Mouse (Mus musculus) adrenal gland, adult 18-20 months (tissue): ENCODE measurements around the gene Gimap4. TPM values are rescaled to one million over a fixed set of nuclear protein-coding genes. Genes with fewer than 3 reads are reported as not detected.

Source experiments
- DNase-seq, 2 experiments: peaks; one replicate each; pipeline ENCODE4 v3.0.0; 2021 to 2022; ENCODE audit warnings: low spot score in 2 of 2
- long read RNA-seq, 2 experiments: library from polyadenylated mRNA; stranded (forward); transcript quantifications; one replicate each; pipeline ENCODE4 v2.0.0; 2021
- total RNA-seq, 2 experiments: library from RNA; stranded (reverse); gene quantifications; 1 replicate in 1 of 2; 2 replicates in 1 of 2; pipeline ENCODE4 v1.2.3; 2021

The Gimap4 gene
- total RNA-seq, result 10 to 100 TPM; 34.4 to 46.7 TPM
- long read RNA-seq, experiment 1, transcript Gimap4-202 (3 exons, 1,804 nt), result major isoform, 12 of 14 reads
- long read RNA-seq, experiment 1, partial matches to known transcripts, result 0 of 14 reads
- long read RNA-seq, experiment 1, other reads (novel, unspliced or antisense), result 1 of 14 reads
- long read RNA-seq, experiment 2, transcript Gimap4-202 (3 exons, 1,804 nt), result major isoform, 17 of 22 reads
- long read RNA-seq, experiment 2, partial matches to known transcripts, result 0 of 22 reads
- long read RNA-seq, experiment 2, other reads (novel, unspliced or antisense), result 4 of 22 reads

DNA sequence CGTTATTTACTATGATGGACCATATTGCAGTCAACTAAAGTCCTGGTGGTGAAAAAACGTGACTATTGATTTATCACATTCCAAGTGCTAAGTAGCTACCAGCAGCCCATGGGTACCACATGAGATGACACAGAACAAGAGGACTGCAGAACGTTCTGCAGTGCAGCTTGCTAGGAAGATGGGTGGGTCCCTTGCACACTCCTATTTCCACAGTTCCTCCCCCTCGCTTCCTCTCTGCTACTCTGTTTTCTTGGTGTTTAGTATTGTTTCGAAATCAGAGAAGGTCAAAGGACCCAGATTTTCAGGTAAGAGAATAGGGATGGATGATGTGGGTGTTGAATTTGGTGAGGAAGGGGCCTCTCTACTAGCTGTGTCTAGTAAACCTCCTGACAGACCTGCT, at the start of gene Gimap4:
Gene Gimap4, plus strand, starts transcription at position 231 of the 400 bp plus-strand sequence.
- DNase-seq, result no peak

DNA sequence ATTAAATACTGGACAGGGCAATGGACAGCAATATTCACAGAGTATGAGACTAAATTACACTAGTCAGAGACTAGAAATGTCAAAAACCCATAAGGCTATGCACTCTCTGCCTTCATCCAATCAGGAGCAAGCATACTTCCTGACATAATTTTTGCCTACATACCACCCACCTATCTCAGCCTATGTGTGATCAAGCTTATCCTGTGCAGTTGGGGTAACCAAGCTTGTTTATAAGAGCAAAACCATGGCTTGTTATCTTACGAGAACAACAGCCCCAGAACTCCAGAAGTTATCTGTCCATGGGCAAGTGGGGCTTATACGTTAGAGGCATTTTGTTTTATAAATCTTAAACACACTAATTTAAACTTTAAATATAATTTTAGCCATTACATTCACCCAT, 49.2 kb upstream of the Gimap4 start:
- no peak for DNase-seq

DNA sequence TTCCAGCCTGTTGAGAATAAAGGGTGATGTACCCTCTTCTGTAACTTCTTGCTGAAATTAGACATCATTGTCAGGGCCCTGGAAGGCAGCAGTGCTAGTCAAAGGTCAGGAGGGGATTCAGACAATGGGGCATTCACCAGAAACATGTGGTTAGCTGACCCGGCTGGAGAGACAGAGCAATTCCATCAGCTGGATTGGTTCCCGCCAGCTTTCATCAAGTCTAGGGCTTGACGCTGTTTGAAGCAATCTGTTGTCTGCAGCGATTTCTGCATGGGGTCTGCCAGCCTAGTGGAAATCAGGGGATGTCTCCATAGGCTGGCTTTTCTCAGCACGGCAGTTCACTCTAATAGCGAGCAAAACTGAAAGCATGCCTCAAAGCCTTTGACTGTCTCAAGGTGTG, 47.8 kb upstream of the Gimap4 start:
- DNase-seq, result no peak

DNA sequence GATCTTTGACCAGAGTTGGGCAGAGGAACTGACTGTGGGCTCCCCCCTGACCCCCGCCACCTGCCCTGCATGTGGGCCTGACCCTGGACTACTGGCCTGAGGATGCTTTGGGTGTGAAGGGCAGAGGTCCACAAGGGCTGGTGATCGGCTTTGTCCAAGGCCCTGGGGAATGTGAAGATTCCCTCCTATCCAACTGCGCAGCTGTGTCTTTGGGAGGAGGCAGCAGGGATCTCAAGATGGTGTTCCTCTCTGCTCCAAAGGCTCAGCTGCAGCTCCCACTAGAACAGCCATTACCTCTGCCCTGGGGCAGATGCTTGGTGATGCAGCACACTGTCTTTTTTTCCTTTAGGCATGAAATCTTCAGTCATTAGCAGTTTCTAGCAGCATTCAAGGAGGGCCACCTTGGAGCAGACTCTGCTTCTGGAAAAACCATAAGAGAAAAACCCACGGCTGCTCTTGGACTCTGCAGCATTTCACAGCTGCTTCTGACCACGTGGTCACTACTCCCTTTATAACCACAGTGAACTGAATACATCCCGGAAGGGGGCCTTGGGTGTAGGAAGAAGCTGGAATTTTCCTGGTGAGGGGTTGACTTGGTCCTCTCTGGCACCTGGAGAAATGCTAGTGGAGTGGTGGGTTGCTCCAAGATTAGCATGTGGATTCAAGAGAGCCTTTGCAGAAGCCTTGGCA, 46.4 kb upstream of the Gimap4 start:
- DNase-seq, result no peak

DNA sequence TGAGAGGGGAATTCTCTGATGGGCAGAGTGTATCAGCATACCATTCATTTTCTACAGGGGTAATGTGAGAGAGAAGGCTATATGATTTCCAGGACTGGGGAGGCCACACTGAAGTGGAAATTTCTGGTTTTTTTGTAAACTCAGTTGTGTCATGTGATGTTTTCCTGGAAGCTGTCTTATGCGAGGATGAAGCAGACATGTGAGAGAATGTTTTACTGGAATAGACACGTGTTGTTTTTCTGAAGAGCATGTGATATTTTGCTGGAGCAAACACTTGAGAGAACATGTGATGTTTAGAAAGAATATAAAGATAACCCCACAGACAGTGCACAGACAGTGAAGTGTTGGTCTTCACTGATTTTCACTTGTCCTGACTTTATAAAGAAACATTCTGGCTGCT, 45.8 kb upstream of the Gimap4 start:
- DNase-seq, result no peak

DNA sequence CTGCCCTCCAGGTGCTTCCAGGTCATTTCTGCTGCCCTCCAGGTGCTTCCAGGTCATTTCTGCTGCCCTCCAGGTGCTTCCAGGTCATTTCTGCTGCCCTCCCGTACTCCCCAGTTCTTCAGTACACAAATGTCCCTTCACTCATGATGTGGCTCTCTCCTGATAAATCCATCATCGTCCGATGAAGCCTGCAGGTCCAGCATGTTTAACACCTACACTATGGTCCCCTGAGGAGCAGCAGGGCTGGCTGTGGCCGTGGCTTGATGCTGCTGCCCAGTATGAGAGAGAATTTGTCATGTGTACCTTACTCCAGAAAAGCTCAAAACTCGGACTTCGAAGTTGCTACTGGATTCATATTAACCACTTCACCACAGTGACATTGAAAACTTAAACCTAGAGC, 43.0 kb upstream of the Gimap4 start:
- no peak for DNase-seq

DNA sequence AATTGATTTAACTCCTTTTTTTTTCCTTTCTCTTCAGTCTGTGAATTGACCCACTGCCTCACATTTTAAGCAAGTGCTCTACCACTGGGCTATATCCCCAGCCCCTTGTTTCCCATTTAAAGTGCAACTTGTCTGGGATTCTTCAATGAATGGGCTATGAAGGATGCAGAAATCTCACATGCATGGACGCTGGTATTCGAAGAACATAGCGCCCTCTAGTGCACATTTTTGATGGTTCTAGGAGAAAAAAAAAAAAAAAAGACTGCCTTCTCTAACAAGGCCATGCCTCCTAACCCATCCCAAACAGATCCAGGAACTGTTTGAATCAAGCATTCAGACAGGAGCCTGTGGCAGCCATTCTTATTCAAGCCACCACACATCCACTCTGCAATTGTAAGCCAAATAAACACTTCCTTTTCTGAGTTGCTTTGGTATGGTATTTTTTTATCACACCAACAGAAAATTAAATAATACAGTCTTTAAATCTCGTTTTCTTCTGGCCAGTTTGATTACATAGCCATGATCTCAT, 41.5 kb upstream of the Gimap4 start:
- DNase-seq, result no peak

DNA sequence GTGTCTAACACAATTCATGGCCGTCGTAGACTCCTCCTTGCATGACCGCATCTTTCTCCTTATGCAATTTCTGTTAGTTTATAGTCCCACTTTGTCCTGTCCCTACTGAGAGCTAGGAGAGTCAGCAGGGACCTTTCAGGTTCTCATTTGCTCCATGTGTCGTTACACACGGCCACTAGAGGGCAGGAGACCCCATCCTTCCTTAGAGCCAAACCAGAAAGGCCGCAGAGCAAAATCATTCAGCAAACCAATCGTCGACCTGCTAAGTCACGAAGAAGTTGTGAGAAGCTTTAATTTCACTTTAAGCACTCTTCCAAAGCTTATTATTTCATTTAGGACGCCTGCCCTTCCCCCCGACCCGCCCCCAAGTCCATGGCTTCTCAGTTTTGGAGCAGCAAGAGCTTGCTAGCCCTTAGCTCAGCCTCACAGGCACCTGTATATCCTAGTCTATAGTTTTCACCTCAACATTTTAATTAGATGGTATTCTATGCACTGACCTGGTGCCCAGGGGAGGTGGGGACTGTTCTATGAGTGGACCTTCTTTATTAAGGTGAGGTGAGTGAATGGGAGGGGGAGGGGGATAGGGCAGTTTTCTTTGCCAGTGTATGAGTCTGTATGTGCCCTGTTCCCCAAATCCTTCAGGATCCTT, 38.6 kb upstream of the Gimap4 start:
- DNase-seq, result peak; percentile 65 to 68

DNA sequence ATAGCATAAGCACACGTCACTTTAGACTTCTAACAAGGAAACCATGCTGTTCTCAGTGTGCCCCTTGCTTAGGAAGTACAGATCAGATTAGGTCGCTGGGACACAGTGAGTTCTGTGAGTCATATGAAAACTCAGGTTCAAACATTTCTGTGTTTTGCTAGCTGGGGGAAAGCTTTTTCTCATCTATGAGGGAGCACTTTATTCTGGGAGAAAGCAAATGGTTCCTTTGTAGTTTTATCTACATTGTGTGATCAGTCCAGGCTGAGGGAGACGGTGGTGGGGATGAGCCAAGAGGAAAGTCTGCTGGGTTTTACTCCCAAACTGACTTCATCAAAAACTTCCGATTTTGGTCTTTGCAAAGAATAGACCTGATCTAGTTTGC, 38.0 kb upstream of the Gimap4 start:
- DNase-seq, result no peak

DNA sequence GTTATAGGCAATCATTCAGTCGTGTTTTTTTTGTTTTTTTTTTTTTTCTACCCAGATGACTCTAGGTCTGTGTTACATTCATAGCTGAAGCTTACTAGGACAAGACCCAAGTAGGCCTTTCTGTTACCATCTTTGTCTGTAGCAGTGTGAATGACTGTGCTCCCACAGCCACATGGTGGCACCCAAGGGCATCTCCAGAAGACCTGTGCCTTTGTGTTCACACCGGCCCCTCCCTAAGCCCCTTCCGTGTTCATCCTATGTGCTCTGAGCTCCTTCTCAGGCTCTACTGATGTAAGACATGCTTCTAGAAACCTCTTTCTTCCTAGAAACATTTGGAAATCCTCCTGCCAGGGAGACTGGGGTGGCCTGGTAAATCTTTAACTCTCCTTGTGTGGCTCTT, 37.4 kb upstream of the Gimap4 start, which contains the start of gene Gimap8:
Gene Gimap8, plus strand, starts transcription at position 240 of the 400 bp plus-strand sequence.
- peak in 1 of 2 experiments; percentile 47 for DNase-seq

DNA sequence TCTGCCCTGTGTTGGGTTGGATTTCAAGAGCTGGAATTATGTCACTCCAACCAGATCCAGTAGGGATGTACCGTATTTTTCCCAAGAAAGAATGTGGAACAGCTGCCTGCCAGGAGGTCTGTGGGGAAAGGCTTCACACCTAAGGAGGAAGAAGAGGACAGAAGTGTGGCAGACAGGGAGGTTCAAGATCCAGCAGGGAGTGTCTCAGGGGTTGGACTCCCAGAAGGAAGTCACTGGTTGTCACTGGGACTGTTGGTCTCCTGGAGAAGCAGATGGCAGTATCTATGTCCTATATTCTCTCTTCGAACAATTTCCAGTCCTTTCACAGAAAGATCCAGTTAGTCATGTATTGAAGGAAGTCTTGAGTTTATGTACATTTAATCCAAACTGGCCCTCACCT, 36.7 kb upstream of the Gimap4 start:
- no peak for DNase-seq

DNA sequence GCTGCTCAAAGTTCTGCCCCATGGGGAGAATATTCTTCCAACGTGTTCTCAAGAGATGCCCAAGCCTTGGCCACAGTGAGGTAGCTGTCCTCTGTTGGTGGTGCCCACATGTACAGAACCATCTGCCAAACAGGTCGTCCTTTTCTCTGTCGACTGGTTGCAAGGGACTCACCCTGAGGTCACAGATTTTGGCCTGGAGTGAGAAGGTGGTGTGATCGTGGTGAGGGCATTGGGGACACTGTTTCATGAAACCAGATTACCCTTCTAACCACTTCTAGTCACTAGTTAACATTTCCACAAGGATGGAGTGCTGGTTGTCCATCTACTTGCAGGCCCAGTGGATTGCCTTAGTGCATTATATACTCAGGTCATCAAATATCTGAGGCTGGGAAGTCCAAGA, 35.6 kb upstream of the Gimap4 start:
- no peak for DNase-seq

DNA sequence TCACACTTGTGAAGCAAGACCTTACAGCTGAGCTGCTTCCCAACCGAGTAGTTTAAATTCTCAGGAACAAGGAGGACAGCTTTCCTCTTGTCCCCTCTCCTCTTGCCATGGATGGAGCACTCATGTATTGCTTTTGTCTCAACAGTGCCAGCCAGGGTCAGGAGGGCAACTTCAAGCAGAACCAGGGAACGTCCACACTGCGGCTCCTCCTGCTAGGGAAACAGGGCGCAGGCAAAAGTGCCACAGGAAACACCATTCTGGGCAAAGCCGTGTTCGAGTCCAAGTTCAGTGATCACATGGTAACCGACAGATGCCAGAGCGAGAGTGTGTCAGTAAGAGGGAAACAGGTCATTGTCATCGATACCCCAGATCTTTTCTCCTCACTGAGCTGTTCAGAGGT, 34.3 kb upstream of the Gimap4 start:
- DNase-seq, result no peak

DNA sequence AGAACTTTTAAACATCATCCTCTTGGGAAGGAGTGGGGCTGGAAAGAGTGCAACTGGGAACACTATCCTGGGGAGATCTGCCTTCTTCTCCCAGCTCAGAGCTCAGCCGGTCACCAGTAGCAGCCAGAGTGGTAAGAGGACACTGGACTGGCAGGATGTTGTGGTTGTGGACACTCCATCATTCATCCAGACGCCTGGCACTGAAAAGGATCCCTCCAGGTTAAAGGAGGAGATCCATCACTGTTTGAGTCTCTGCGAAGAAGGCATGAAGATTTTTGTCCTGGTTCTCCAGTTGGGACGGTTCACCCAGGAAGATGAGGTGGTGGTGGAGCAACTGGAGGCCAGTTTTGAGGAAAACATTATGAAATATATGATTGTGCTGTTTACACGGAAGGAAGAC, 25.6 kb upstream of the Gimap4 start:
- DNase-seq, result no peak

DNA sequence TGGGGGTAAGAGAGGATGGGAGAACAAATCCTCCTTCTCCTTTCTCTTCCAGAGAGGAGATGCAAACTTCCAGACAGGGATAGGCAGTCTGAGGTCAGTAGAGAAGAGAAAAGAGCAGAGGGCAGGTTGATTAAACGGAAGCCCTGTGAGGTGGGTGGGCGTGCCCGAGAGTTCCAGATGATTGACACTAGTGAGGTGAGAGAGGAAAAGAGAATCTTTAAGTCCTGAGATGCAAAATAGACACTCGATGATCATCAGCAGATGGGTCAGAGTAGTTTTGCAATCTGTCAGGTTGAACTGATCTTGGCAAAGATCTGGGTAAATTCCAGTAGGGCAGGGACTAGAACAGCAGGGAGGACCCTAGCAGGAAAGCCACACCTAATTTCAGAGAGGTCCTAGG, 19.6 kb upstream of the Gimap4 start:
- DNase-seq, result no peak

DNA sequence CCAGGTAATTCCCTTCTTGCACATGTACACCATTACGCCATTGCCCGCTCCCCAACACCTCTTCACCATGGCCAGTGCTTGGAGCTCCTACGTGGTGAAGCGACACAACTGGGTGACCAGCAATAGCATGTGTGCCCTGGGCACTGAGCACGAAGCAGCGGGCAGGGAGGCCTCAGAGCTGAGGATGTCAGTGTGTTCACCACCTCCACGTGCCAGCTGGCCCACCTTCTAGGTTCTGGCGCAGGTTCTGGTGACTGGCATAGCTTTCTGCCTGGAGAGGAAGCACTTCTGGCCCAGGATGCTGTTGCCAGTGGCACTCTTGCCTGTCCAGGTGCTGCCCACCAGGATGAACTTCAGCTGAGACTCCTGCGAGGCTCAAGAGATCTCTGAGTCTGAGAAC, 18.9 kb upstream of the Gimap4 start:
- no peak for DNase-seq

DNA sequence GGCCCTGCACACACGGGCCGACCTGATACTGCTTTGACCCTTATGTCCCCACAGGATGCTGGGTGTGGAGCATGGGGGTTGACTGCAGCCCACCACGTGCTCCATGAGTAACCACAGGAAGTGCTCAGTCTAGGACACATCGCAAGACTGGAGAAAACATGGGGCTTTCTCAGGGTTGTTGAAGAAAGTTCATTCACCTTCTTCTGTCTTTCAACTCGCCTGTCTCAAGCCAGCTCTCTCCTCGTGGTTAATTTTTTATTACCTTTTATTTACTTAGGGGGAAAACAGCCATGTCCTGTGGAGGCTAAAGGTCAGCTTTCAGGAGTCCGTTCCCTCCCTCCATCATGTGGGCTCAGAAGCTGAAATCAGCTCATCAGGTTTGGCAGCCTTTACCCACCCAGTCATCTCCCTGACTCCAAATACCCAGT, 18.2 kb upstream of the Gimap4 start:
- no peak for DNase-seq

DNA sequence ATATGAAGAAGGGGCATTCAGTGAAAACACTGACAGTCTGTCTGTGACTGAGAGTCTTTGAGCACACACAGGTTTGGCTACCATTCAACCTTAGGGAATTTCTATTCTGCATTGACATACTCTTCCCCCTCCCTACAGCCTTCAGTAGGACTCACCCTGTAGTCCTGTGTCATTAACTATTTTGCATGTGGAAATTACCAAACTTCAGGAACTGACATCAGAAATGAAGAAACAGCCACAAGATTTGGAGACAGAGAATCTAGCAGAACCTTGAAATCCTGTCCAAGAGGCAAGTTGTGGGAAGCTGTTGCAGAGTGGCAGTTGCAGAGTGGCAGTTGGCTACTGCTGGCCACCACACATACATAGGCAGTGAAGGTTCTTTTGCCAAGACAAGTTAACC, 16.3 kb upstream of the Gimap4 start:
- no peak for DNase-seq

DNA sequence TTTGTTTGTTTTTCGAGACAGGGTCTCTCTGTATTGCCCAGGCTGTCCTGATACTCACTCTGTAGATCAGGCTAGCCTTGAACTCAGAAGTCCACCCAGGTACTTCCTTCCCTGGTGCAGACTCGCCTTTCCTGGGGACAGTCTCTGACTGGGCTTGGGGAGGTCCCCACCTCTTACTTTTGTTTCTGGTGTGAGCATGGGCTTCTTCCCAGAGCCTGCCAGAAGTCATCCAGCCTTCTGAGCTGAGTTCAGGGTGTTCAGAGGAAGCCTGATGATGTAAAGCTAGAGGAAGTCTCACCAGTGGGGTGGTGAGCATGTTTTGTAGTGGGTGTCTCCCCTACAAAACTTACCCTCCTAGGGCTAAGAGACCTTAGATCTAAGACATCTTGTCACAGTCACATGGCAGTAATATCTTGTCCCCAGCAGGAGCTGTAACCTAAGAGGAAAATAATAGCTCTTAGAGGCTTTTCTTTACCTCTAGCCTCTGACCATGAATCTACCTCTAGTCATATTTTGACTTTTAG, 14.8 kb upstream of the Gimap4 start:
- DNase-seq, result no peak

DNA sequence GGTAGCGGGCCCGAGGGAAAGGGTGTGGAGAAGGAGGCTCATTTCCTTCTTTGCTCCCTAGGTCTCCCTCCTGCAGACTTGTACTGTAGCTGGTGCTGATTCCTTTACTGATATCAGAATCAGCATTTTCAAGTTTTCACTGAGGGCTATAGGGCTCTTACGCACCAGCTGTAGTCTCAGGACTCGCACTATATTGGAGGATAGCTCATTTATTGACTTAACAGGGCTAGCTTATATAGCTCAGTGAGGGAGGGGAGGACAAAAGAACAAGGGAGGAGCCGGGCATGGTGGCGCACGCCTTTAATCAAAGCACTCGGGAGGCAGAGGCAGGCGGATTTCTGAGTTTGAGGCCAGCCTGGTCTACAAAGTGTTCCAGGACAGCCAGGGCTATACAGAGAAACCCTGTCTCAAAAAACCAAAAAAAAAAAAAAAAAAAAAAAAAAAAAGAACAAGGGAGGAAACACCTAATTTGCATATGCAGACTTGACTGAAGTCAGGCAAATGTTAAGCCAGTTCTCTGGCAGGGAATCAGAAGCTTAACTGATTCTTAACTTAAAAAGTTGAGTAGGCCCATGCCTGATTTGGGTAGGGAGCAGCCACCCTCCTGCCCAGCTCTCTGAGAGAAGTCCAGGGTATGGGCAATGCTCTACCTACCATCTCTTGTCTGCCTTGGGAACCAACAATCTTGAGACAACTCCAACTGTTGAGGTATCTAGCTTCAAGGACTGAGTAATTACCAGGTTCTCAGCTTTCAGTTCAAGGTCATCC, 9.9 kb upstream of the Gimap4 start:
- no peak for DNase-seq

DNA sequence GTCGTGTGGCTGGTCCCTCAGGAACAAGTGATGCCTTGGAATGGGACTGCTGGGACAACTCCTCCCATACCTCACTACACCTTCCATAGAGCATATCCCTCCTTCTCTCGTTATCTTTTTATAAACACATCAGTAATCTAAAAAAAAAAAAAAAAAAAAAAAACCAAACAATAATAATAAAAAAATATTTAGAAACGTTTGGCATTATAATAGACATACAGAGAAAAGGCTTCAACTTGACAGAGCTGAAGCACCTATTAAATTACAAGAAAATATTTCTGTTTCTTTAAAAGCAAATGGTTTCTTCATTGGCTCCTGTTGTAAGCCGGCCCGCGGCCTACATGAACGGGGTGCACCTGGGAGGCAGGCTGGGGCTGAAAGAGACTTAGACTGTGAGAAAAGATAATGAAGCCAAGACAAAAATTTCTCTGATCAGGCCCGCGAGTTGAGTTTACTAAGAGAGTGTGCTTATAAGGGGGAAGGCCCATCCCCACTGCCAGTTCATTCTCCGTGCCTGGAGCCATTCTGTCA, 8.9 kb upstream of the Gimap4 start:
- no peak for DNase-seq
